Mouse (Mus musculus) kidney, adult 11 months (tissue): Measurements from ENCODE around the gene Gng3.

Experiments
- DNase-seq: peaks from one replicate; pipeline ENCODE4 v3.0.0; 2022

Gng3 gene

DNA sequence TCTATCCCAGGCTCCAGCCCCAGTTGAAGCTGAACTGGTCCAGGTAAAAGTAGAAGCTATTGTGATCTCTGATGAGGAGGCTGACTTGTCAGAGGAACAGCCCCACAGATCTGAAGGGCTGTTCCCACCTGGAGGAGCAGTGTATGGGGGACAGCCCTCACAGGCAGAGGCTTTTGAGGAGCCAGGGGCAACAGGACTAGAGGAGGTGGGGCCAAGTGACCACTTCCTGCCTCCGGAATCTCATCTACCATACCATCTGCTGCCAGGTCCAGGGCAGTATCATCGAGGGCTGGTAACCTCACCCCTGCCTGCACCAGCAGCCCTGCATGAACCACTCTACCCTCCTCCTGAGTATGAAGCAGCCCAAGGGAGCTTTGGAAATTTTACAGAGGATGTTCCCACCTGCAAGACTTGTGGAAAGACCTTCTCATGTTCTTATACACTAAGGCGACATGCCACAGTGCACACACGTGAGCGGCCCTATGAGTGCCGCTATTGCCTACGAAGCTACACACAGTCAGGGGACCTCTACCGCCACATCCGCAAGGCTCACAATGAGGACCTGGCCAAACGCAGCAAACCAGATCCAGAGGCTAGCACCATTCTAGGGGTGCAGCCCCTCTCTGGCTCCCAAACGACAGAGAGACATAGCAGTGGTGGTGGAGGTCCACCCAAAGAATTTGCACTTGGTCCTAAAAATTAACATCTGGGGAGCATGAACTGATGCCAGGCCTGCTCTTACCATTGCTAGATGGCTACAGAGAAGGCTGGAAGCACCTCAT is 34.9 kb downstream of the Gng3 start:
- no peak for DNase-seq

GRCm38 (mm10) chr19:8803204-8803780 is 35.7 kb downstream of the Gng3 start:
- DNase-seq: no peak

GRCm38 (mm10) chr19:8802130-8802821 is 36.7 kb downstream of the Gng3 start, which contains the start of gene Zbtb3:
TSS of gene Zbtb3 (plus strand) at chr19:8802555.
- DNase-seq: peak; percentile 98

DNA sequence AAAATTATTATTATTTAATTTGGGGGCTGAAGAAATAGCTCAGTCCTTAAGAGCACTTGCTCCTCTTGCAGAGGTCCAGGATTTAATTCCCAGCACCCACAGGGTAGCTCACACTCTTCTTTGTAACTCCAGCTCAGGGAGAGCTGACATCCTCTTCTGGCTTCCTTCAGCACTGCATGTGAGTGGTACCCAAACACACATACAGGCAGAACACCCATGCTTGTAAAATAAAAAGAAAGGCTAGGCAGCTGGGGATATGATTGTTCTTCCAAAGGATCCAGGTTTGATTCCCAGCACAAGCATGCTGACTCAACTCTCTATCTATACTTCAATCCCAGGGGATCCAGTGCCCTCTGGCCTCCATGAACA is 40.1 kb downstream of the Gng3 start:
- DNase-seq: no peak

GRCm38 (mm10) chr19:8798264-8798946 is 40.6 kb downstream of the Gng3 start, which contains the start of gene Polr2g:
TSS of gene Polr2g (minus strand) at chr19:8798577.
- DNase-seq: peak; percentile 93

- DNase-seq: no peak
These were observed 48.8 kb downstream of the Gng3 start for GRCm38 (mm10) chr19:8790171-8790570.

- no peak for DNase-seq
These were observed 49.8 kb downstream of the Gng3 start for GRCm38 (mm10) chr19:8789171-8789570.

DNA sequence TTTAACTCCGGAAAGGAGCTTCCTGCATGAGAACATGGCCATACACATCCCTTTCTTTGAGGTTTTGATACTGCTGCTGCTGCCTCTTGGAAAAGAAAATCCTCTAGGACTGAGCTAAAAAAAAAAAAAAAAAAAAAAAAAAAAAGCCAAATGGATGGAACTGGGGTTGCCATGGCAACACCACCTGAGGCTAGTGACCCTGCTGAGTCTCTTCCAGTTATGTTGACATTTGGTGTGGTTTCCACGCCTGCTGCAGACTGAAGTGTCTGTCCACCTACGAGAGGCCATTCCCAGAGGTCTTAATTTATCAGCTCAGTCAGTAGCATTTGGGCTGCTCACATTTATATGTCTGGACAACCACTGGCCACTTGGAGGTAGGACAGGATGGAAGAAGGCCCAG is 50.5 kb downstream of the Gng3 start:
- no peak for DNase-seq
